Mouse (Mus musculus): ENCODE results near the gene Spin2f.
"Not testable (repeated sequence)": the region's sequence is repeated elsewhere in the genome, so short reads cannot be mapped to it uniquely, and the experiment has no call there.

Gene Spin2f

DNA sequence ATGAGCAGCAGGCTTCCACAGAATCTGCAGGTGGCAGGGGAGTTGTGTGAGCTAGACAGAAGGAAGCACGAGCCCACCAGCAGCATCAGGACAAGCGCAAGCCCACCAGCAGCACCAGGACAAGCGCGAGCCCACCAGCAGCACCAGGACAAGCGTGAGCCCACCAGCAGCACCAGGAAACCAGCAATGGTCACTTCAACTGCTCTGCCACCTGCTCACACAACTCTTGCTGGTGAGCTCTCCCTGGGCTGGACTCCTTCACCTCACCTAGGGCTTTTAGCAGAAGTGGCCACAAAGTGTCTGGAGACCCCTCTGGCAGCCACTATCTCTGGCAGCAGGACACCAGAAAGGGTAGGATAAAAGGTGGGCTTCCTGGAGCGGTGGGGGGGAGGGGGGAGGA lies at the start of gene Spin2f:
Gene Spin2f, plus strand, starts transcription at position 301 of the 400 bp plus-strand sequence.
- not testable (repeated sequence) for DNase-seq (ENCODE audit: low spot score)

GRCm38 (mm10) chrX:31212136-31212535 lies 41.6 kb upstream of the Spin2f start:
- DNase-seq (ENCODE audit: low spot score) = not testable (repeated sequence)

GRCm38 (mm10) chrX:31223536-31223935 lies 30.2 kb upstream of the Spin2f start:
- not testable (repeated sequence) for DNase-seq (ENCODE audit: low spot score)

DNA sequence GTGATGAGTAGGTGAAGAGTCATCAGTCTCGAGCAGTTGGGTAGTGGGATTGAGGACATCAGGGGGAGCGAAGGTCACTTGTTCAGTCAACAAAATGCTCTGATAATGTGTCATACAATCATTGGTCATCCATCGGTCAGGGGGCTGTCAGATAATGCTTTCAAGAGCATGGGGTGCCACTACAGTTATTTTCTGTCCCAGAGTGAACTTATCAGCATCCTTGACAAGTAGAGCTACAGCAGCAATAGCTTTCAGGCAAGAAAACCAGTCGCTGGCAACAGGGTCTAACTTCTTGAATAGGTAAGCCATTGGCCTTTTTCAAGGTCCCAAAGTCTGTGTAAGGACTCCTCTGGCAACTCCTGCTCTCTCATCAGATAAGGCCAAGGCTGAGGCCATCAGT lies 18.6 kb upstream of the Spin2f start:
- not testable (repeated sequence) for DNase-seq (ENCODE audit: low spot score)

DNA sequence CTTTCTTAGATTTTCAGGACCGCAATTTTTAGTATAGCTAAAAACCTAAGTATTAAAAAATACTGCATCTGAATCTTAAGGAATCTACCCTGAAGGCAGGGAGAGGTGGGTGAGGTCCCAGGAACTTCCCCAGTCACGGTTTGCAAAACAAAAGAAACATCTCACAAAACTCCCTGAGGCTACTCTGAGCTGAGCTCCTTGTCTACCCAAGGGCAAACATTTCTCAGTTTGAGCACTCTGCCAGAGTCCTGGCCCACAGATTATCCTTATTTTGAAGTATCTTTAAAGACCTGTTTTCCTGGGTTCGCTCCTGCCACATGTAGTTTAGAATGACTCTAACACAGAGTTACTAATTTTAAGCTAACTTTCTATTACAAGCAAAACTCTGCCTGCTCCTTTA lies 11.9 kb upstream of the Spin2f start:
- DNase-seq (ENCODE audit: low spot score) = not testable (repeated sequence)

Measured in embryo, embryonic 10 days (tissue).